Mouse (Mus musculus): Measurements from ENCODE around the gene Kif21a.
A peak's percentile ranks its signal among the peaks of the same experiment; 100 is the strongest.

The Kif21a gene

DNA sequence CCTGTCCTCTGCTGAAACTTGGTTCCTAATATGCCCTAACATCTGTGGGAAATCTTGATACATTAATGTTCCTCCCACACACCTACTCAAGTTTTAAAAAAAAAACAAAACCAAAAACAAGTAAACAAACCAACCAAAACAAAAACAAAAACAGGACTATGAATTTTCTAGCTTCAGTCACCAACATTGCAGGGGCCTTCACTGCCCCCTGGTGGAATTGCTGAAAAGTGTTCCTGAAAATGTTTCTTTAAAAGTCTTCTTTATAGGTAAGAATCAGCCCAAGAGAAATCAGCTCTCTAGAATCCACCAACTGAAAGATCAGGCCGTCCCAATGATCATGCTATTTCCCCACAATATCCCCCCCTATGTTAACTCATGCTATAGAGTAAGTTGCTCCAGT is 120.7 kb downstream of the Kif21a start:
- peak; percentile 14 to 19 for DNase-seq

- DNase-seq = no peak
Measured at GRCm38 (mm10) chr15:90896480-90896879, 153.3 kb downstream of the Kif21a start.

DNA sequence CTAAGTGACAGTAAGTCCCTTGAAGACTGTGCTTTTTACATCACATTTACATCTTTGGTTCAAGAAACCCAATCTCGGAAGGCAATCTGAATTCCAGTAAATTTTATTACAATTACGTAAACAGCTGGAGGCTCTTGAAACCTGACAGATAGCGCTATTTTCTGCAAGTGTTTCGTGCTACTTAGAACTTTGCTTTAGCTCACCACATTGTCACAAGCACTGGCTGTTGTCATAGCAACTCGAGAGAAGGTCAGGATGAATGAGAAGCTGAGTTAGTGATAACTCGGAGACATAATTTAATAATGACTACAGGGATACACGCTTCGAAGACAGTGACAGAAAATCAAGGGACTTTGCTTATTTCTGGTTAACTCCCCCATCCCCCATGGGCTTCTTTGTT is 162.3 kb downstream of the Kif21a start:
- no peak for DNase-seq
